Mouse (Mus musculus) intestine, postnatal 0 days (tissue): ENCODE data around the gene Mat1a. TPM values are rescaled to one million over a fixed set of nuclear protein-coding genes. Genes with fewer than 3 reads are reported as not detected.

Experiments used
- ATAC-seq: fragments of 200-750 bp; cut with Nextera tagmentation; 2 replicates; pipeline ENCODE4 v1.8.0; 2017; ENCODE audit warnings: mild to moderate bottlenecking, moderate TSS enrichment, moderate library complexity
- H3K27ac ChIP-seq: fragments of 300-500 bp; sonication (generic); 2 replicates; pipeline ENCODE4 v1.5.1; 2014; ENCODE audit warnings: mild to moderate bottlenecking, low read depth, low read length, moderate library complexity
- H3K27me3 ChIP-seq: fragments of 300-500 bp; sonication (generic); replicated peaks from 2 replicates; pipeline ENCODE4 v1.6.1; 2014; ENCODE audit warnings: low read length, mixed read lengths; ENCODE audit not compliant: control insufficient read depth, insufficient read depth
- H3K36me3 ChIP-seq: fragments of 300-500 bp; sonication (generic); 2 replicates; pipeline ENCODE4 v1.6.1; 2014; ENCODE audit warnings: mild to moderate bottlenecking, moderate library complexity; ENCODE audit not compliant: control insufficient read depth, insufficient read depth
- H3K4me1 ChIP-seq: fragments of 300-500 bp; sonication (generic); replicated peaks from 2 replicates; pipeline ENCODE4 v1.6.1; 2014; ENCODE audit warnings: antibody characterized with exemption, low read length, mixed read lengths; ENCODE audit not compliant: control insufficient read depth, insufficient read depth
- H3K4me2 ChIP-seq: fragments of 300-500 bp; sonication (generic); replicated peaks from 2 replicates; pipeline ENCODE4 v1.6.1; 2014; ENCODE audit warnings: low read depth, mild to moderate bottlenecking, moderate library complexity
- H3K4me3 ChIP-seq: fragments of 300-500 bp; sonication (generic); 2 replicates; pipeline ENCODE4 v1.5.1; 2014; ENCODE audit warnings: low read depth, low read length
- H3K9ac ChIP-seq: fragments of 300-500 bp; sonication (generic); 2 replicates; pipeline ENCODE4 v1.6.1; 2014; ENCODE audit warnings: mild to moderate bottlenecking, low read depth, low read length
- H3K9me3 ChIP-seq: fragments of 300-500 bp; sonication (generic); 2 replicates; pipeline ENCODE4 v1.6.1; 2016; ENCODE audit warnings: mixed run types; ENCODE audit not compliant: control insufficient read depth
- CTCF ChIP-seq: sonication (generic); IDR thresholded peaks from 2 replicates; pipeline ENCODE4 v1.5.1; 2016; ENCODE audit warnings: low read depth, mild to moderate bottlenecking, control low read depth, antibody characterized with exemption, moderate library complexity
- WGBS: fragments of 180-500 bp; shearing (Covaris S2); extraction: QIAGEN DNeasy Blood & Tissue Kit; methylation state at CpG from one replicate; pipeline ENCODE4 v1.1.7; 2014; 5-methylcytosine and 5-hydroxymethylcytosine counted together
- polyA plus RNA-seq: library from polyadenylated mRNA; unstranded; fragments of >200 nt; fragmentation: Nextera tagmentation; extraction: Ambion mirVana; gene quantifications from 2 replicates; pipeline ENCODE4 v1.2.1, GENCODE M21; 2015

Mat1a gene
- polyA plus RNA-seq, 1 experiment from 2014 or later = 0.08 TPM

- 42% methylated on average over 3 of the region's 3 CpGs for WGBS
- H3K4me1 ChIP-seq = no peaks in the 10 kb centered on the region
- TF ChIP-seq CTCF = no peak
- H3K9me3 ChIP-seq = no peaks in the 10 kb centered on the region
- no peaks in the 10 kb centered on the region for H3K36me3 ChIP-seq
- no peak overlapping the region for H3K27ac ChIP-seq
- no peak for ATAC-seq
- H3K27me3 ChIP-seq = no peaks in the 10 kb centered on the region
- no peak overlapping the region for H3K4me3 ChIP-seq
- H3K9ac ChIP-seq = no peak overlapping the region
- no peak overlapping the region for H3K4me2 ChIP-seq
Measured at GRCm38 (mm10) chr14:41100712-41101111, 4.1 kb upstream of the Mat1a start.

DNA sequence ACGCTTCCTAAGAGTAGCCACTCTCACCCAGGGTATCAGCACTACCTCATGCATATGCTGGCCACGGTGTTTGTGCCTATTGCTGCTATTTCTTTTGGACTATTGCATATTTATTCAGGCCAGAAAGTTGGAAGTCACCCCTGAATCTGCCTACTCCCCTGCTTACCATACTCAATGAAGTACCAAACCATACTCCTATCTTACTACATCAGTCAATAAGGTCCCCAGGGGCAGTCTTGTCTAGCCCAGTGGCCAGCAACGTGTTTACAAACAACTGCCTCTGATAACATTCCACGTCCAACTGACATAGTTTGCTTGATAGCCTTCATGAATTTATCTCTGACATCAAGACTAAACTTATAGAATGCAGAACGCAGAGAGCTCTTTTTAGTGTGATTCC lies 3.6 kb upstream of the Mat1a start:
- no peak overlapping the region for H3K4me3 ChIP-seq
- no peaks in the 10 kb centered on the region for H3K4me1 ChIP-seq
- 69% methylated on average over 5 of the region's 5 CpGs for WGBS
- no peak overlapping the region for H3K27ac ChIP-seq
- no peaks in the 10 kb centered on the region for H3K9me3 ChIP-seq
- no peaks in the 10 kb centered on the region for H3K36me3 ChIP-seq
- no peak for TF ChIP-seq CTCF
- no peaks in the 10 kb centered on the region for H3K27me3 ChIP-seq
- H3K9ac ChIP-seq = no peak overlapping the region
- ATAC-seq = no peak
- H3K4me2 ChIP-seq = no peak overlapping the region

- no peak for TF ChIP-seq CTCF
- H3K27me3 ChIP-seq = no peaks in the 10 kb centered on the region
- H3K4me3 ChIP-seq = no peak overlapping the region
- H3K36me3 ChIP-seq = no peaks in the 10 kb centered on the region
- H3K27ac ChIP-seq = no peak overlapping the region
- 61% methylated on average over 2 of the region's 2 CpGs for WGBS
- H3K9me3 ChIP-seq = no peaks in the 10 kb centered on the region
- H3K4me2 ChIP-seq = no peak overlapping the region
- ATAC-seq = no peak
- no peaks in the 10 kb centered on the region for H3K4me1 ChIP-seq
- H3K9ac ChIP-seq = no peak overlapping the region
Measured at GRCm38 (mm10) chr14:41102269-41102668, 2.6 kb upstream of the Mat1a start.

GRCm38 (mm10) chr14:41111031-41111668 lies 6.3 kb downstream of the Mat1a start:
- H3K9me3 ChIP-seq = no peaks in the 10 kb centered on the region
- no peaks in the 10 kb centered on the region for H3K36me3 ChIP-seq
- WGBS = 70% methylated on average over 7 of the region's 7 CpGs
- H3K4me2 ChIP-seq = no peak overlapping the region
- H3K27ac ChIP-seq = no peak overlapping the region
- no peak for ATAC-seq
- no peaks in the 10 kb centered on the region for H3K4me1 ChIP-seq
- no peaks in the 10 kb centered on the region for H3K27me3 ChIP-seq
- H3K9ac ChIP-seq = no peak overlapping the region
- no peak overlapping the region for H3K4me3 ChIP-seq
- no peak for TF ChIP-seq CTCF

DNA sequence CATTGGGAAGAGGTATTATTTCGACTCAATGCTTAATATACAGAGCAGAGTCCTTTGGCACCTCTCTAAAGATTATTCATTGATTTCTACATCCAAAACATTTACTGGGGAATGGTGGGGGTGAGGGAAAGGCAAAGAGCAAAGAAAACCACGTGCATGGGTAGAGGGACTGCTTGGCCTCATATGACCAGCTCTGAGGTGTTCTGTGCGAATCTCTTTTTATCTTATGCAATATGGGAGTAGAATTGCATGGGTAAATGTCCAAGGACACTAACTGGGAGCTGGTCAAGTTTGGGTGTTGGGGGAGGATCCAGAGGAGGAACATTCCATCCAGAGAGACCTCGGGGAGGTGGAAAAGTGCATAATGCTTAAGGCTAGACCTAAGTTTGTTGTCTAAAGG lies 8.1 kb downstream of the Mat1a start:
- ATAC-seq = no peak
- no peaks in the 10 kb centered on the region for H3K4me1 ChIP-seq
- 74% methylated on average over 4 of the region's 4 CpGs for WGBS

GRCm38 (mm10) chr14:41116271-41116670 lies 11.4 kb downstream of the Mat1a start:
- ATAC-seq = no peak
- H3K27ac ChIP-seq = no peak overlapping the region
- H3K4me2 ChIP-seq = no peak overlapping the region
- no peaks in the 10 kb centered on the region for H3K27me3 ChIP-seq
- no peak overlapping the region for H3K9ac ChIP-seq
- no peak for TF ChIP-seq CTCF
- no peak overlapping the region for H3K4me3 ChIP-seq
- no peaks in the 10 kb centered on the region for H3K9me3 ChIP-seq
- 81% methylated on average over 3 of the region's 3 CpGs for WGBS
- H3K4me1 ChIP-seq = no peaks in the 10 kb centered on the region
- H3K36me3 ChIP-seq = no peaks in the 10 kb centered on the region

More for the DNA sequence above, 8.1 kb downstream of the Mat1a start:
- no peak overlapping the region for H3K4me2 ChIP-seq
- H3K36me3 ChIP-seq = no peaks in the 10 kb centered on the region
- H3K27me3 ChIP-seq = no peaks in the 10 kb centered on the region
- H3K9ac ChIP-seq = no peak overlapping the region
- no peak overlapping the region for H3K27ac ChIP-seq
- TF ChIP-seq CTCF = no peak
- H3K4me3 ChIP-seq = no peak overlapping the region
- H3K9me3 ChIP-seq = no peaks in the 10 kb centered on the region

- ATAC-seq = no peak
- no peak overlapping the region for H3K4me2 ChIP-seq
- no peak overlapping the region for H3K4me3 ChIP-seq
- no peaks in the 10 kb centered on the region for H3K9me3 ChIP-seq
- H3K27ac ChIP-seq = no peak overlapping the region
- no peaks in the 10 kb centered on the region for H3K4me1 ChIP-seq
- no peaks in the 10 kb centered on the region for H3K27me3 ChIP-seq
- no peak for TF ChIP-seq CTCF
- WGBS = 84% methylated on average over 5 of the region's 5 CpGs
- no peak overlapping the region for H3K9ac ChIP-seq
- no peaks in the 10 kb centered on the region for H3K36me3 ChIP-seq
Measured at GRCm38 (mm10) chr14:41124683-41125082, 19.8 kb downstream of the Mat1a start.
